Mouse (Mus musculus): ENCODE results near the gene Dnase1l3.

The Dnase1l3 gene

DNA sequence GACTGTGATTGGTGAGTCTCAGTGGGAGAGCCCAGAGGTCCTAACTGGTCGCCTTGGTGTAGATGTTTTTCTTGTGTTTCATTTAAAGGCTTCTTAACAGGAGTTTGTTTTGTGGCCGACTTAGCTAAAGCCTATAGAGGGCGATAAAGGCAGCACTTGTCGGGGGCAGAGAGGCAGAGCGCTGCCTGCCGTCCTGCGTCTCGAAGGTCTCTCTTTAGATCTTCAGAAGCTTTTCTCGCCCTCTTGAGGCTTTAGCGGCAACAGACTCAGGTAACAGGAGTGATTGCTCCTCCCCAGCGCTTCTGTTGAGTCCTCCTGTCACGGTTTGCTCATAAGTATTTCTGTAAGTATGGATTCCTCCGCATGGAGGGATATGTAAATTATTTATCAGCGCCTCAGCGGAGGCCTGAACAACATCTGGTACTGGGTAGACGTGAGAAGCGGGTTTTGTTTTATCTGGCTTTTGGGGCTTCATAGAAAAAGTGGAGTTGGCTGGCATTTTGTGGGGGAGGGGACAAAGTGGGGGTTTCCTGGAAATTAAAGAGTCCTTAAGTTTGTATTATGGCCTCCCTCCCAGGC is 57.2 kb downstream of the Dnase1l3 start:
- no peak for DNase-seq (ENCODE audit: low read depth, low spot score)

DNA sequence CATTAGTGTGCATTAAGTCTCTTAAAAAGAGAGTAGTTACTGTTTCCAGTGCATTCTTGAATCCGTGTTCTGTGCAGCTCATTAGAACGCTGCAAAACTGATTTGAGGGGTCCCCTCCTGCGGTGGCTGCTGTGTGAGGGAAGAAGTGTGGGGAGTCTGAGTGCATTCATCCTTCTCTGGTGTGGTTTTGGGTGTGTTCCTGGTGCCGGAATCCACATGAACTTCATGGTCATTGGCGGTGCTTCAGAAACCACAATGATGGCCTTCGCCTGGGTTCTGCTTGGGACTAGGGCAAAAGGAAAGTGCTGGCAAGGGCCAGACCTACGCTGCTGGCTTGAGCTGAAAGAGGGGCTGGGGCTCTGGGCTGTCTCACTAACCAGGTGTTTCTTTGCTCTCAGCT is 60.2 kb downstream of the Dnase1l3 start:
- no peak for DNase-seq (ENCODE audit: low read depth, low spot score)

DNA sequence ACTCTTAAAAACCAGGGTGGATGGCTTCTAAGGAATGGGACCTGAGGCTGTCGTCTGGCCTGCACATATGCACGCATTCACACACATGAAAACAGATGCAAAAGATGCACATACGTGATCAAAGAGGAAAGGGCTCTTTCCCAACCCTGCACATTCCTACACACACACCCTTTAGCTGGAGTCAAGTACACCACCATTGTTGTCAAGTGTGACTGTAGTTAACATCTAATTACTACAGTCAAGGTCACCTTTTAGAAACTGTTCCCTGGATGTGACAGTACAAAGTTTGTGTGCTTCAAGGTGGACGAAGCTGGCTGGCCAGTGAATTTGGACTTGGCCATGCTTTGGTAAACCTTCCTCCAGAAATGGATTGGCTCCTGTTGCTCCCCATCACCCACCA is 62.2 kb downstream of the Dnase1l3 start:
- no peak for DNase-seq (ENCODE audit: low read depth, low spot score)

DNA sequence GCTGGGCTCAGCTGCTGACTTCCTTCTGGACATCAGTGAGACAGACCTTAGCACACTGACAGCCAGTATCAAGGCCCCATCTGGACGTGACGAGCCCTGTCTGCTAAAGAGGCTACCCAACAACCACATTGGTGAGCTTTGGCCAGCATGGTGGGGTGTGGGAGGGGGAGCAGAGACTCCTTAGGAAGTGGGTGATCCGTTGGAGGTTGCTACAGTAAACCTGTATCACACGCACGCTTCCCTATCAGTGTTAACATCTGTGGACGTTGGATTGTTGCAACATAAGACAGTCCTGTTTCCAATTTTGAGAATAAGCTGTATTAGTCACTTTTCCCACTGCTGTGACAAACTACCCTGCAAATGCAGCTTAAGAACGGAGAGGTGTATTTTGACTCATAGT is 65.3 kb downstream of the Dnase1l3 start:
- no peak for DNase-seq (ENCODE audit: low read depth, low spot score)

DNA sequence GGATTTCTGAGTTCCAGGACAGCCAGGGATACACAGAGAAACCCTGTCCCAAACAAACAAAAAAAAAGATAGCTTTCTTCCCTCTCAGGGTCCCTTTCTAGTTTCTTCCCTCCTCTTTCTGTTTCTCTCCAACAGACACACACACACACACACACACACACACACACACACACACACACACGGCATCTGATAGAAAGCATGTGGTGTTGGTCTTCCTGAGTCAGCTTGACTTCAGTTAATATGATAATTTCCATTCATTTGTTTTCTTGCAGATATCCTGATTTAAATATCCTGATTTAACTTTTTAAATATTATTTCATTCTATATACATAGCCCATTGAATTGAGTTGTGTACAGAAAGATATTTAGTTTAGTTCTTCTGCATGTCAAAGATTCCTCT is 66.0 kb downstream of the Dnase1l3 start:
- DNase-seq (ENCODE audit: low read depth, low spot score), result no peak

DNA sequence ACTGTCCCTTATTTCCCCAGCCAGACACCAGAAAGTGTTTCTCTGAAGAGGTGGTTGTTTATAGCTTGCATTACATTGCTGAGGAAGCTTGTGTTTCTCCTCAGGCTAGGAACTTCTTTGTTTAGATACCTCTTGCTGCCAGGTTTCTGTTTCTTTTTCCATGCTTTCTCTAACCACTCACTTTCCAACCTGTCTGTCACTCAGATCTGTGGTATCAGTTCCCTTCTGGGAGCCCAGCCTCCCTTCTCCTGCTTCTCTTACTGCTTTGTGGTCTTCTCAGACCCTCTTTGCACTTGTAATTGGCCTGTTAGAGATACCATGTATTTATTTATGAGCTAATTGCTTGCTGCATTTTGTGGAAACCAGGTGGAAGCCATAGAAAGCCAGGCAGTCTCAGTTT is 70.7 kb downstream of the Dnase1l3 start:
- DNase-seq (ENCODE audit: low read depth, low spot score), result no peak

DNA sequence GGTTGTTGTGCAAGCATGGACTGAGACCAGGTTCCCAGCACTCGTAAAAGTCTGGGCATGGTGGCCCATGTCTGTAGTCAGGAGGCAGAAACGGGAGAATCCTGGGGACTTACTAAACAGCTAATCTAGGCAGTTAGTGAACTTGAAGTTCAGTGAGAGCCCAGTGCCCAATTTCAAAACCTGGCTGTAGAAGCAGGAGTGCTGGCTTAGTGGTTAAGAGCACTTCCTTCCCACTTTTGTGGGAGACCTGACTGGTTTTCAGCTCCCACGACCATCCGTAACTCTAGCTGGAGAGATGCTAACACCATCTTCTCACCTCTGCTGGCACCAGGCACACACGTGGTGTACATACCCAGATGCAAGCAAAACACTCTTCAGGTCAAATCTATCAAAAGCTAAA is 72.9 kb downstream of the Dnase1l3 start:
- DNase-seq (ENCODE audit: low read depth, low spot score), result no peak

DNA sequence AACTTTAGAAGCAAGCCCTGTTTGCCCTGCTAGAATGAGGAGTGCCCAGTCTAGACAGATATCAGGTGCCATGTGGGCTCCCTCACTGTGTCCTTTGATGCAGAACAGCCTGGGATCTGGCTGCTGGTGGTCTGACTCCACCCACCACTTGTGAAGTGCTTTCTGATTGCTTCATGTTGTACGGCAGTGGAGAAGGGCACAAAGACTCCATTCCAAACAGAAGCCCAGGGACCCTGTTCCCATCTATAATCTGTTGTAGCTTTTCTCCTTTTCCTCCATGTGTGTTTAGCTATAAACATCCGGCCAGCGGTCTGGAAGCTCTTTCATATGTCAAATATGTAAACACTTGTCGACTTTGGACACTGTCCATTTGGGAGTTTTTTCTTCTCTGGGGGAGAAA is 74.5 kb downstream of the Dnase1l3 start:
- DNase-seq (ENCODE audit: low read depth, low spot score), result no peak

DNA sequence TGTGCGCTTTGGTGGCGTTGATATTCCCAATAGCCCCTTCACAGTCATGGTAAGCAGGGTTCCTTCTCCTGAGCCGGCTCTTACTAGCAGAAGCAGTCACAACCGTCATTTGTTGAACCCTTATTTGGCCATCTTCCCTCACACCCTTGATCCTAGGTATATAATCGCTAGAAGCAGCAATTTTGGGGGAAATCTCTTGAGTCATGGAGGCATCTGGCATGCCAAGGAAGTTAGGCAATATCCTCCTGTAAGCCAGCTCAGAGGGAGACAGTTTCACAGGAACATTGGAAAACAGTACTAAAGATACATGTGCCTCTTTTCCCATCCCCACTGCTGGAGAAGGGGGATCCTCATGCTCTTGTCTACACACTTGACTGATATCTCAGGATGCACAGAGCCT is 75.1 kb downstream of the Dnase1l3 start:
- no peak for DNase-seq (ENCODE audit: low read depth, low spot score)

DNA sequence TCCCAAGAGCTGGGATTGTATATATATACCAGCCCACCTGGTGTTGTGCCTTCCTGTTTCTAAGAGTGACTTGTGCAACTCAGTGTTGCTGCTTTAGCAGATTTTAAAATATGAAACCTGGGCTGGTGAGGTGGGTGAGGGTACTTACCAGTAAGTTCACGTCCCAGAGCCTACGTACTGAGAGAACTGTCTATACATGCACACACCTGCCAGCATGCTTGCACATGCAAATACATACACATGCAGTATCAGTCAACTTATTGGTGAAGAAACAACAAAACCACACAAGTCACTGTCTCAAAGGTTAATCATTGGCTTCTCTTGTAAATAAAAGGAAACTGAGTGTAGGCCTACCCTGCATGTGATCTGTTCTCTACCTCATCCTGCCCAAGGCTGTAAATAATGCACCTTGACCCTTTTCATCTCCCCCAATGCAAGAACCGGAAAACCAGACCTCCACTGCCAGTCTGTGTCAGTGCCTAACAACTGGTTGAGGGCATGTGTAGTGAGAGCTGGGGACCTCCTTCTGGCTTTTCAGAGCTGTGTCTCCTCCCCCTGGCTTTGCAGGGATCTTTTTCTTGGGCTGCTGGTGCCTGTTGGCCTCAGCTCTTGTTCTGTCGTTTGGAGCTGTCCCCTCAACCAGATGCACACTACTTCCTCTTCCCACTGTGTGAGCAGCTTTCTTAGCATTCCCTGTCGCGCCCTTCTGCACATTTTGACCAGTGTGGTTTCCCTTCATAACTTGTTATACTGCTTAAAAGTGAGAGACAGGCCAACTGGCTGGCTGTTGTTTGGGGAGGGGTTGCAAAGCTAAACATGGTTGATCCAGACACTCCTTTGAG is 76.0 kb downstream of the Dnase1l3 start:
- no peak for DNase-seq (ENCODE audit: low read depth, low spot score)
